Mouse (Mus musculus) c-Kit-positive CD71-positive TER-119-positive erythroid progenitor cells, embryonic 14.5 days (primary cell): ENCODE results near the gene Cdh18.
"Not testable (repeated sequence)": the region's sequence is repeated elsewhere in the genome, so short reads cannot be mapped to it uniquely, and the experiment has no call there.

Source experiments
- DNase-seq: peaks from one replicate; pipeline ENCODE4 v3.0.0-alpha.2; 2013; ENCODE audit warnings: low spot score

Cdh18 gene

DNA sequence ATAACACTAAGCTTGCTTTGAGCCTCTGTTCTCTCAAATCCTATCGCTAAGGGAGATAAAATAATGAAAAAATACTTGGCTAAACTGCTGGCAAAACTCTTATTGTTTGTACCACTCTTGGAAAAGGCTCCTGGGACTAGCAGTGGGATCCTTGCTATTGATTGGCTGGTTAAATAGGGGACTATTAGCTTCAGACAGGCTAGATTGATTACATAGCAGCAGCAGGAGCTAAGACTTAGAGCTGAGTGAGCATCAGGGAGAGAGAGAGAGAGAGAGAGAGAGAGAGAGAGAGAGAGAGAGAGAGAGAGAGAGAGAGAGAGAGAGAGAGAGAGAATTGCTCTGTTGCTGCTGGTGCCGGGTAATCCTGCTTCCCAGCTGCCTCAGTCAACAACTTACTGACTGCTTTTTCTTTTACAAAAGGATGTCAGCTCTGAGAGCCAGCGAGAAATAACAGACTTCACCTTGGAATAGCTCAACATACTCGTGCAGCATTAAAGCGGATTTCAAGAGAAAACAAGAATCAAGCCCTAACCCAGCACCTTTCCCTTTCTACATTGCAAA, at the start of gene Cdh18:
Gene Cdh18 (plus strand): TSS at position 312 of the 561 bp plus-strand sequence.
- no peak for DNase-seq

DNA sequence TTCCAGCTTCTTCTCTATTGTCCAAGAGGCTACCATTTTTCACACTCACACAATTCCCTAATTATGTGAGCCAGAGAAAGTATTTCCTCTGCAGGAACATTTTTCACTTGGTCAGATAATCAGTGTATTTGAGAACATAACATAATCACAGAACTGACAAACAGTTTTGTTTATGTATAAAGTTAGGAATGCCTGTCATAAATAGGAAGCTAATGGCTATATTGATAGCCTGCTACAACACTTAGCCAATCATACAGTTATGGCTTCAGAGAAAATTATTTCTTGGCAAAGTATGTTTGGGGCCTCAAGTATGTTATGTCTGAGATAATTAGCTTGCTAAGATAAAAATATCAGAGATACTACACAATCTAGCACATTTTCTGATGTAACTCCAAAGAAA, 37.6 kb upstream of the Cdh18 start:
- DNase-seq: no peak

DNA sequence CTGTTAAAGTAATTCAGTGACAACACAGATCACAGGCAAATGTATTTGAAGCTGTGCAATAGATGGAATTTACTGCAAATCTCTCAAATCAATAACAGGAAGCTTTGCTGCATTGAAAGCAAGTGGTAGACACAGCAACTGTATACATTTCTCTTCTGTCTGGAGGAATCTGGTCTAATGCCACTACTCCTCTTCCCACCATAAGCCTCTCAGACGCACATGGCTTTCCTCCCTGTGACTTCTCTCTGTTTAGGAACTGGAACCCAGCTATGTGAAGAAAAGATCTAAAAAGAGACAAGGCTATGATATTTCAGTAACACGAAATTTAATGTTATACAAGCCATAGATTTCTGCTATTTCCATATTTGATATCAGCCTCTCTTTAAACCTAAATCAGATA, 13.0 kb upstream of the Cdh18 start:
- DNase-seq: no peak

DNA sequence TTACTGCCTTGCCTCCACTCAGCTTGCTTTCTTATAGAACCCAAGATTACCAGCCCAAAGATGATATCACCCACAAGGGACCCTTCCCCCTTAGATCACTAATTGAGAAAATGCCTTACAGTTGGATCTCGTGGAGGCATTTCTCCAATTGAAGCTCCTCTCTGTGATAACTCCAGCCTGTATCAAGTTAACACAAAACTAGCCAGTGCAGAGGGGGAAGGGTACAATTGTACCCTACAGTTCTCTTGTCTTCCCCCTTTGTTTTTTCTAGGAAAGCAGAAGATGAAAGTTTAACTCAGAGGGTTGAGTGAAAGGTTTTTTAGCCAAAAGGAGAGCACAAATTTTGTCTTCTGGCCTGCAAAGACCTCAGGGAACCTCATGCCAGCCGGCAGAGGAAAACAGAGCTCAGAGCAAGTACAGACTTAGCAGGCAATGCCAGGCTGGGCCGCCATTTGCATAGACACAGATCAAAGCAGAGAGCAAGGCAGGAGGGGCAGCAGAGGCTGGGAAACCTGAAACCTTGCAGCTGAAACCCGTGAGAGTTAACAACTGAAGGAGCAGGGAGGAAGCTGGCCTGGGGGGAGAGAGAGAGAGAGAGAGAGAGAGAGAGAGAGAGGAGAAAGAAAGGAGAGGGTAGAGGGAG, 29.3 kb downstream of the Cdh18 start:
- DNase-seq: no peak

DNA sequence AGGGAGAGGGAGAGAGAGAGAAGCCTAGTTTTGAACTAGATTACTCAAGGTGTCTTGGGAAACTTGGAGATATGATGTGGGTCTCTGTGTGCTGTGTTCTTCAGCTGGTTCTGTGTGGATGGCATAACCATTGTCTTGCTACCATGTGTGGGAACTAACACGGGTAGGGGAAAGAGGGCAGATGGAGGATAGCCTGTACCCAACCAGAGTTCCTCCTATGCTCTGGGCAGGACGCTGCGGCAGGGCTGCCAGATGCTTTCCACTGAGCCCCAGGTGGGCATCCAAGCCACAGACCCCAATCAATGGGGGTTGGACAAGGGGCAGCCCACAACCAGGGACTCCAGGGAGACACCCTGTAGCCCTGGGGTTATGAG, 29.8 kb downstream of the Cdh18 start:
- no peak for DNase-seq

GRCm38 (mm10) chr15:22584667-22585066, 35.8 kb downstream of the Cdh18 start:
- DNase-seq: no peak

GRCm38 (mm10) chr15:22716376-22716775, 167.6 kb downstream of the Cdh18 start:
- no peak for DNase-seq

- no peak for DNase-seq
Measured at GRCm38 (mm10) chr15:22717681-22718080, 168.9 kb downstream of the Cdh18 start.

GRCm38 (mm10) chr15:22726574-22726973, 177.8 kb downstream of the Cdh18 start:
- DNase-seq: no peak

DNA sequence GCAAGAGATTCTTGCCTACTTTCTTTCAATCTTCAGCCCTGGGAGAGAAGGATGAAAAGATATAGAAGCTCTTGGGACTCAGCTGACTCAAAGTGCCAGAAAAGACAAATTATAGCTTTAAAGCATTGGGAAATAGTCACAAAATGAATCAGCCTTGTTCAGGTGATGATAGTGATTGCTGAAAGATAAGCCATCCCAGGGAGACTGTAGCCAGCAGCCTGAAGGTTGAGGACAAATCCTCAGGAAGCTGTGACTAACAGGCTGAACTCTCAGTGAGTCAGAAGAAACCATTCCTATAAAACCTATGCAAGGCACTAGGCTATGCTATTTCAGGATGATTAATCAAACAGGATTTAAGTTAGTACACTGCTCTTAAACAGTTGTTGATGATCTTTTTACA, 184.2 kb downstream of the Cdh18 start:
- DNase-seq: no peak

DNA sequence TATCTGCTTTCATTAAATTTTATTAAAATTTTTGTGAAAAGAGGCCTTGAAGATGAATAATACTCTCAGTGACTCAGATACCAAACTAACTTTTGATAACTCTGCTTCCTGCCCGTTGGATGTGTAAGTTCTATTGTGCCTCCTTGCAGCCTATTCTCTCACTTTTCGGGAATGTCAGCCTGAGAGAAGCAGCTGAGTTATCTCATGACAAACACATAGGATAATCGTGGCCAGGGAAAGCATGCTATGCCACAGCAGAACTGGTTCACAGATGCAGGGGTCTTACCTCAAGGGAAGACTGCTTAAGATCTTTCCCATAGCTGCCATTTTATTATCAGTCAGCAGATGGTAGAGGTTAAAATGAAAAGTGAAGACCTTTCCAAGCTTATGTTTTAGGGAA, 187.3 kb downstream of the Cdh18 start:
- DNase-seq: no peak

DNA sequence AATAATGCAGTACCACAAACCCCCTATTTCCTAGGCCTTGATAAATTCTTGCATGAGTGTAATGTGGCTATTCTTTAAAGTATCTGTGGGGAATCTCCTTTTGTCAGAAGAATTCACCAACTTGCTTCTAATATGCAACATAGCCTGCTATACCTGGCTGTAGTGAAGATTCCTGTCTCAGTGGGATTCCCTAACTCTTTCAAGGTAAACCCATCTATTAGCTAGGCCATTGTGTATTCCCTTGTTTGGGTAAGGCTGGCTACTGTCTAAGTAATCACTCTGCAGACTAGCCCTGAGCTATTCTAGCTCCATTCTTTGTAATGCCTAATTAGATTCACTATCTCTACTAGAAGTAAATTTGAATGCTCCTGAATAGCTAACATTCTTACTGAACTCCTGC, 212.4 kb downstream of the Cdh18 start:
- DNase-seq: not testable (repeated sequence)

GRCm38 (mm10) chr15:22766591-22766990, 217.8 kb downstream of the Cdh18 start:
- not testable (repeated sequence) for DNase-seq

GRCm38 (mm10) chr15:22776346-22776745, 227.5 kb downstream of the Cdh18 start:
- DNase-seq: no peak

- DNase-seq: no peak
Measured at GRCm38 (mm10) chr15:22789696-22790095, 240.9 kb downstream of the Cdh18 start.

GRCm38 (mm10) chr15:22791791-22792190, 243.0 kb downstream of the Cdh18 start:
- DNase-seq: no peak

DNA sequence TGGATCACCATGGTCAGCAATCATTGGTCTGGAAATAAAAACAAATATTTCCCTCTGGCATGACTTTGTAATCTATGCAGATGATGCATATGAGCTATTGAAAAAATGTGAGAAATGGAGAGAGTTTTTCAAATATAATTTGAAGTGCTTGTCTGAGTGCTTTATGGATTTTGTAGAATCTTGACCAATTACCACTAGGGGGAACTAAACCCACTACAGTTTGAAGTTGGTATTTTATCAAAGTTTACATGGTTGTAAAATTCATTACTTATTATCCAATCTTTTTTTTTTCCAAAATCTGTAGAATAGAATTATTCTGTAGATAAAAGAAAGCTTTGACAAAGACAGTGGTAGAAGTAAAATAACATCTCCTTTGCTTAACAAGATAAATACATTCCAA, 284.3 kb downstream of the Cdh18 start:
- DNase-seq: no peak

- no peak for DNase-seq
Measured at GRCm38 (mm10) chr15:22837173-22837572, 288.4 kb downstream of the Cdh18 start.

GRCm38 (mm10) chr15:22857704-22858103, 308.9 kb downstream of the Cdh18 start:
- no peak for DNase-seq

GRCm38 (mm10) chr15:22870679-22871078, 321.9 kb downstream of the Cdh18 start:
- no peak for DNase-seq

DNA sequence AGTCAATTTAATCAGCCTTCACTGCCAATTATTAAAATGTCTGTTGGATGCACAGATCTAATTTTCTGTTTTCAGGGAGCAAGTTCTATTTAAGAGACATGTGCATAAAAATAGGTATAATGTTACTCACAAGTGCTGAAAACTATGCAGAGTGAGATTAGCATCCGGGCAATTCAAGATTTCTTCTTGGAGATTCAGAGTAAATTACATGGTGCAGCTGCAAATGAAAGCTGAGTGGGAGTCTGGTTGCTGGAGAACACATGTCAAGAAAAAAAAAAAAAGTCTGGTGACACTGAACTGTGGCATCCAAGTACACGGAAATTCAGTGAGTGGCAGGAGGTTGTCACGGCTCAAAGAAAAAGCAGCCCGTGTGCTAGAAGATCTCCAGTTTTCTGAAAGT, 348.9 kb downstream of the Cdh18 start:
- no peak for DNase-seq

DNA sequence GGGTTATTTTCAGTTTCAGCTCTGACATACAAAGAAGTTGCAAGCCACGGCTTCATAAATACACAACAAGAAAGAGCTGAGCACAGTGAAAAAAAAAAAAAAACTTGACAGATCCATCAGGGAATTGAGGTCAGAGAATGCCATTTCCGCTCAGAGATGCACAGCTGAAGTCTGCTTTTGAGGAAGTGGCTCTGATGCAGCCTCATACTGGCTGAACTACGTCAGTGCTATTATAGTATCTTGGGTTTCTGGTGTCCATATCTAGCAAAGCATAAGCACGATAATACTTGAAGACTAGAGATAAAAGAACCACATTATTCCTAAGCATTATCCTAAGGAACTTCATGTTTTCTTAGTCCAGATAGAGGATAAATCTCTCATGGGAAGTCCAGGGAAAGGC, 349.4 kb downstream of the Cdh18 start:
- DNase-seq: no peak

DNA sequence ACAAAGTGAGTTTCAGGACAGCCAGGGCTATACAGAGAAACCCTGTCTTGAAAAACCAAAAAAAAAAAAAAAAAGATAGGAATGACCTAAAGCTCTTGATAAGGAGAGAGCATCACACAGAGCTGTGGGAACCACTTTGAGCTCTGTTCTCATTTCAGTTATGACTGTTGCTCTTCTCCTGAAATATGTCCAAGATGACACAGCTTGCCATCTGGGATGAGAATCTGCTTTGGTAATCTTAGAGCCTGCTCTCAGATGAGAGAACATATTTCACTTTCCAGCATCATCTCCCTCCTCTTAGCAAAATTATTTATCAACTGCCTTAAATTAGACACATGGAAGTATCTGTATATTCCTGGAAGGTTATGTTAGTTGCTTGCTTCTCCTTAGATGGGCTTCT, 365.6 kb downstream of the Cdh18 start:
- DNase-seq: no peak

DNA sequence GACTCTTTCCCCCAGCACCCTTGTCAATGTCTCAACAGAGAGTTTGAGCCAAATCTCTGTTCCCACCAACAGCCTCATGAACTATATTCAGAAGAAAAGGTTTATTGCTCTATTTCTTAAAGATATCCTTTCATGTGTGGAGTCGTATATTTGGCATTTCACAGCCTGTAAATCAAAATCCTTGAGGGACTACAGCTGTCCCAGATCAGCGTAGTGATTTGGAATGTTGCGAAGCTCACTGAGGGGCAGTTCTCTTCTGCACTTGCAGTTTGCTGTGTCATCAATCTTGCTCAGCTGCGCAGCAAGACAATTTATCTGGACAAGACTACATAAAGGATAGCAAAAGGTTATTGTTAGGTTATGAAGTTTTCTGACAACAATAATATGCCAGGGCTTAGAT, 385.5 kb downstream of the Cdh18 start:
- DNase-seq: no peak
